Mouse (Mus musculus) CH12.LX (cell line): Measurements from ENCODE around the gene Anapc13. TPM values are rescaled to one million over a fixed set of nuclear protein-coding genes. Genes with fewer than 3 reads are reported as not detected.

ENCODE experiments used
- DNase-seq: peaks from one replicate; pipeline ENCODE4 v3.0.0-alpha.2; 2013; ENCODE audit errors: extremely low read depth
- H3K27ac ChIP-seq: 2 replicates; pipeline ENCODE4 v1.5.1; 2012; ENCODE audit warnings: low read depth, mild to moderate bottlenecking, control low read depth, moderate library complexity; ENCODE audit not compliant: insufficient read depth
- H3K27me3 ChIP-seq: replicated peaks from 2 replicates; pipeline ENCODE3; 2012; ENCODE audit warnings: inconsistent platforms
- H3K36me3 ChIP-seq, 2 experiments: replicated peaks in 1 of 2; 2 replicates each; pipeline versions ENCODE3 to v1.6.1; 2012; ENCODE audit warnings: inconsistent platforms in 1 of 2, low read length in 1 of 2, mild to moderate bottlenecking in 1 of 2, mixed read lengths in 1 of 2, moderate library complexity in 1 of 2; ENCODE audit not compliant: control insufficient read depth in 1 of 2, insufficient read depth in 1 of 2
- H3K4me1 ChIP-seq, 2 experiments: 2 replicates each; pipeline ENCODE4 v1.6.1; 2012; ENCODE audit warnings: inconsistent platforms in 1 of 2, moderate library complexity in 1 of 2; ENCODE audit not compliant: insufficient read depth in 2 of 2, control insufficient read depth in 1 of 2
- H3K4me2 ChIP-seq: 2 replicates; pipeline ENCODE4 v1.6.1; 2012; ENCODE audit warnings: low read depth, mild to moderate bottlenecking, control low read depth; ENCODE audit not compliant: poor library complexity, insufficient read depth, severe bottlenecking
- H3K4me3 ChIP-seq, 3 experiments: fragments of 150-350 bp in 1 of 3; sonication (generic) in 1 of 3; replicated peaks in 1 of 3; 2 replicates each; pipeline versions ENCODE3 to v1.5.1; 2011 to 2012; ENCODE audit warnings: low read depth in 2 of 3, low read length in 2 of 3, mild to moderate bottlenecking in 2 of 3, moderate library complexity in 2 of 3, control low read depth in 1 of 3, improper control_type of control experiment in 1 of 3, inconsistent platforms in 1 of 3, mixed read lengths in 1 of 3; ENCODE audit not compliant: poor library complexity in 1 of 3
- H3K79me2 ChIP-seq: replicated peaks from 2 replicates; pipeline ENCODE4 v1.6.1; 2012; ENCODE audit warnings: mild to moderate bottlenecking, moderate library complexity; ENCODE audit not compliant: control insufficient read depth, poor library complexity, insufficient read depth, severe bottlenecking; ENCODE audit errors: extremely low read depth
- H3K9ac ChIP-seq: 2 replicates; pipeline ENCODE4 v1.6.1; 2012; ENCODE audit warnings: low read depth, mild to moderate bottlenecking, control low read depth, moderate library complexity; ENCODE audit not compliant: insufficient read depth
- H3K9me3 ChIP-seq: replicated peaks from 2 replicates; pipeline ENCODE3; 2012; ENCODE audit warnings: low read length, inconsistent platforms, mixed read lengths
- BHLHE40 ChIP-seq: IDR thresholded peaks from 2 replicates; pipeline ENCODE4 v1.6.1; 2011; ENCODE audit warnings: mild to moderate bottlenecking, low read depth, low read length, improper control_type of control experiment
- CHD1 ChIP-seq: IDR thresholded peaks from 2 replicates; pipeline ENCODE4 v1.6.1; 2012; ENCODE audit warnings: low read depth, low read length, improper control_type of control experiment, inconsistent platforms
- JUN ChIP-seq: IDR thresholded peaks from 2 replicates; pipeline ENCODE4 v1.6.1; 2011; ENCODE audit warnings: low read depth, mild to moderate bottlenecking, low read length, improper control_type of control experiment, moderate library complexity; ENCODE audit not compliant: insufficient read depth
- JUND ChIP-seq: conservative IDR thresholded peaks from 2 replicates; pipeline ENCODE4 v1.6.1; 2011; ENCODE audit warnings: low read depth, low read length, improper control_type of control experiment
- MAFK ChIP-seq: IDR thresholded peaks from 2 replicates; pipeline ENCODE4 v1.6.1; 2011; ENCODE audit warnings: low read length, improper control_type of control experiment; ENCODE audit not compliant: insufficient replicate concordance
- MAZ ChIP-seq: IDR thresholded peaks from 2 replicates; pipeline ENCODE4 v1.6.1; 2012; ENCODE audit warnings: low read depth, mild to moderate bottlenecking, inconsistent platforms, low read length, improper control_type of control experiment, moderate library complexity
- MXI1 ChIP-seq: IDR thresholded peaks from 2 replicates; pipeline ENCODE4 v1.6.1; 2011; ENCODE audit warnings: mild to moderate bottlenecking, low read depth, low read length, improper control_type of control experiment
- MYC ChIP-seq: IDR thresholded peaks from 2 replicates; pipeline ENCODE4 v1.6.1; 2011; ENCODE audit warnings: low read depth, mild to moderate bottlenecking, improper control_type of control experiment, low read length
- POLR2A ChIP-seq: IDR thresholded peaks from 2 replicates; pipeline ENCODE4 v1.6.1; 2011; ENCODE audit warnings: low read depth, mild to moderate bottlenecking, improper control_type of control experiment, low read length
- POLR2AphosphoS2 ChIP-seq: IDR thresholded peaks from 2 replicates; pipeline ENCODE4 v1.6.1; 2011; ENCODE audit warnings: low read depth, low read length, improper control_type of control experiment
- SMC3 ChIP-seq: IDR thresholded peaks from 2 replicates; pipeline ENCODE4 v1.6.1; 2011; ENCODE audit warnings: low read depth, low read length, improper control_type of control experiment
- TCF12 ChIP-seq: IDR thresholded peaks from 2 replicates; pipeline ENCODE4 v1.6.1; 2014; ENCODE audit warnings: low read depth, mild to moderate bottlenecking, inconsistent platforms, low read length, improper control_type of control experiment
- UBTF ChIP-seq: IDR thresholded peaks from 2 replicates; pipeline ENCODE4 v1.6.1; 2012; ENCODE audit warnings: low read depth, mild to moderate bottlenecking, inconsistent platforms, low read length, improper control_type of control experiment, moderate library complexity
- USF2 ChIP-seq: conservative IDR thresholded peaks from 2 replicates; pipeline ENCODE4 v1.6.1; 2011; ENCODE audit warnings: low read depth, low read length, improper control_type of control experiment
- dilution Hi-C: fragments of 300-500 bp; cut with MboI; formaldehyde crosslinking; loops from 2 replicates; pipeline ENCODE4 v1.14.3; 2020; ENCODE audit warnings: low sequenced_read_pairs; ENCODE audit not compliant: extremely low pct_unique_long_range_greater_than_20kb, extremely low pct_ligation_motif_present
- in situ Hi-C: fragments of 300-500 bp; cut with MboI; formaldehyde crosslinking; loops from 3 replicates; pipeline ENCODE4 v1.14.3; 2019; ENCODE audit warnings: low sequenced_read_pairs, low pct_ligation_motif_present, low pct_unique_long_range_greater_than_20kb, mixed read lengths
- polyA plus RNA-seq: library from polyadenylated mRNA; unstranded; fragments of >175 nt; gene quantifications from 2 replicates; pipeline ENCODE4 v1.2.1, GENCODE M21; 2012; ENCODE audit warnings: low read depth; ENCODE audit not compliant: insufficient read length
- total RNA-seq, 2 experiments: library from RNA; depleted of rRNA; stranded (reverse); fragments of 300-350 nt in 1 of 2; fragments of >200 nt in 1 of 2; gene quantifications; 2 replicates each; pipeline ENCODE4 v1.2.3; 2012 to 2014

The Anapc13 gene
- total and polyA plus RNA-seq, 3 experiments = 20.8 to 87.4 (median 62.6) TPM

- in situ Hi-C loops = no loop called here
- no peak for TF ChIP-seq MAZ
- no peak for TF ChIP-seq POLR2AphosphoS2
- H3K4me1 ChIP-seq = peaks cover 0 to 66% of the 10 kb centered on the region in 2 experiments; a peak in 3 of 4 replicates
These were observed 2.5 kb upstream of the Anapc13 start for GRCm38 (mm10) chr9:102623581-102623980.

GRCm38 (mm10) chr9:102625401-102625982, 604 bp upstream of the Anapc13 start:
- peak overlapping the region; percentile 87 for H3K9ac ChIP-seq
- peak overlapping the region; percentile 86 for H3K27ac ChIP-seq
- peak; percentile 56 for DNase-seq
- peak overlapping the region; percentile 81 to 87 (median 82) for H3K4me3 ChIP-seq
- peaks cover 0 to 53% of the 10 kb centered on the region in 2 experiments; a peak in 3 of 4 replicates for H3K4me1 ChIP-seq
- in situ Hi-C loops (no loop called here), dilution Hi-C loops (no loop called here)
- H3K4me2 ChIP-seq = peak overlapping the region; percentile 99
- H3K9me3 ChIP-seq = no peaks in the 10 kb centered on the region
- H3K27me3 ChIP-seq = no peaks in the 10 kb centered on the region
- peak; percentile 30; the same call in 1 of the 2 replicates for TF ChIP-seq CHD1
- TF ChIP-seq JUND = no peak
- TF ChIP-seq UBTF = 0 out of 2 replicates have a peak, but pooled peaks have one; percentile 33
- TF ChIP-seq MAFK = no peak
- TF ChIP-seq BHLHE40 = no peak
- TF ChIP-seq USF2 = no peak
- no peak for TF ChIP-seq SMC3
- no peak for TF ChIP-seq POLR2A
- TF ChIP-seq MYC = 0 out of 2 replicates have a peak, but pooled peaks have one; percentile 33
- TF ChIP-seq, all 38 proteins: peak for 3
- peaks cover 9% of the 10 kb centered on the region for H3K79me2 ChIP-seq
- H3K36me3 ChIP-seq = peaks cover 0 to 11% of the 10 kb centered on the region in 2 experiments

More at GRCm38 (mm10) chr9:102623581-102623980, 2.5 kb upstream of the Anapc13 start:
- no peak overlapping the region for H3K4me3 ChIP-seq
- H3K9me3 ChIP-seq = no peaks in the 10 kb centered on the region
- peaks cover 9% of the 10 kb centered on the region for H3K79me2 ChIP-seq
- H3K36me3 ChIP-seq = no peaks in the 10 kb centered on the region
- H3K4me2 ChIP-seq = no peak overlapping the region
- no peak for DNase-seq
- dilution Hi-C loops = no loop called here
- no peaks in the 10 kb centered on the region for H3K27me3 ChIP-seq
- no peak overlapping the region for H3K27ac ChIP-seq
- no peak overlapping the region for H3K9ac ChIP-seq

GRCm38 (mm10) chr9:102626839-102627225, 736 bp downstream of the Anapc13 start:
- Histone ChIP-seq H3K4me1 (peaks cover 0 to 48% of the 10 kb centered on the region in 2 experiments; a peak in 3 of 4 replicates), H3K4me3 (peak overlapping the region; percentile 82 to 100 (median 87)), H3K79me2 (peaks cover 9% of the 10 kb centered on the region), H3K4me2 (peak overlapping the region; percentile 39), H3K9ac (peak overlapping the region; percentile 62), H3K27me3 (no peaks in the 10 kb centered on the region), H3K36me3 (peaks cover 0 to 23% of the 10 kb centered on the region in 2 experiments), H3K27ac (no peak overlapping the region), H3K9me3 (no peaks in the 10 kb centered on the region)
- TF ChIP-seq JUN (no peak), TCF12 (no peak), POLR2AphosphoS2 (no peak), MXI1 (no peak)
- DNase-seq = no peak
- dilution Hi-C loops (no loop called here), in situ Hi-C loops (no loop called here)
